Mouse (Mus musculus): ENCODE results near the gene Ppp1r1a. TPM values are rescaled to one million over a fixed set of nuclear protein-coding genes. Genes with fewer than 3 reads are reported as not detected.

The Ppp1r1a gene
- polyA plus RNA-seq, 1 experiment from 2014 or later, result 11.6 TPM

GRCm38 (mm10) chr15:103522458-103523099 is 15.2 kb downstream of the Ppp1r1a start:
- no peak overlapping the region for H3K9ac ChIP-seq (ENCODE audit: low read length)
- no peak overlapping the region for H3K4me3 ChIP-seq (ENCODE audit: low read depth, low read length)
- DNase-seq (ENCODE audit: low spot score) (no peak), ATAC-seq (replicated peaks; ENCODE audit: low FRiP score, low TSS enrichment, low read depth) (no peak)
- H3K4me2 ChIP-seq (ENCODE audit: low read length), result no peak overlapping the region
- H3K36me3 ChIP-seq (ENCODE audit: control insufficient read depth, insufficient read depth, low read length), result no peaks in the 10 kb centered on the region
- no peaks in the 10 kb centered on the region for H3K27me3 ChIP-seq (replicated peaks; ENCODE audit: control insufficient read depth, insufficient read depth, low read length)
- 75% methylated on average over 3 of the region's 3 CpGs for WGBS
- no peak overlapping the region for H3K27ac ChIP-seq (ENCODE audit: low read depth)
- H3K4me1 ChIP-seq (replicated peaks; ENCODE audit: control insufficient read depth, insufficient read depth, low read length), result no peaks in the 10 kb centered on the region
- H3K9me3 ChIP-seq (ENCODE audit: control insufficient read depth, low read length), result no peaks in the 10 kb centered on the region

- H3K4me3 ChIP-seq (ENCODE audit: low read depth, low read length), result no peak overlapping the region
- 35% methylated on average over 4 of the region's 4 CpGs for WGBS
- H3K9me3 ChIP-seq (ENCODE audit: control insufficient read depth, low read length), result no peaks in the 10 kb centered on the region
- DNase-seq (ENCODE audit: low spot score), result no peak
- H3K36me3 ChIP-seq (ENCODE audit: control insufficient read depth, insufficient read depth, low read length), result no peaks in the 10 kb centered on the region
- no peak for ATAC-seq (replicated peaks; ENCODE audit: low FRiP score, low TSS enrichment, low read depth)
- no peak overlapping the region for H3K27ac ChIP-seq (ENCODE audit: low read depth)
- H3K9ac ChIP-seq (ENCODE audit: low read length), result no peak overlapping the region
- H3K4me2 ChIP-seq (ENCODE audit: low read length), result no peak overlapping the region
- H3K27me3 ChIP-seq (replicated peaks; ENCODE audit: control insufficient read depth, insufficient read depth, low read length), result no peaks in the 10 kb centered on the region
- H3K4me1 ChIP-seq (replicated peaks; ENCODE audit: control insufficient read depth, insufficient read depth, low read length), result peaks cover 3% of the 10 kb centered on the region; the same call in 1 of the 2 replicates
Measured at GRCm38 (mm10) chr15:103519386-103520378, 18.1 kb downstream of the Ppp1r1a start.

DNA sequence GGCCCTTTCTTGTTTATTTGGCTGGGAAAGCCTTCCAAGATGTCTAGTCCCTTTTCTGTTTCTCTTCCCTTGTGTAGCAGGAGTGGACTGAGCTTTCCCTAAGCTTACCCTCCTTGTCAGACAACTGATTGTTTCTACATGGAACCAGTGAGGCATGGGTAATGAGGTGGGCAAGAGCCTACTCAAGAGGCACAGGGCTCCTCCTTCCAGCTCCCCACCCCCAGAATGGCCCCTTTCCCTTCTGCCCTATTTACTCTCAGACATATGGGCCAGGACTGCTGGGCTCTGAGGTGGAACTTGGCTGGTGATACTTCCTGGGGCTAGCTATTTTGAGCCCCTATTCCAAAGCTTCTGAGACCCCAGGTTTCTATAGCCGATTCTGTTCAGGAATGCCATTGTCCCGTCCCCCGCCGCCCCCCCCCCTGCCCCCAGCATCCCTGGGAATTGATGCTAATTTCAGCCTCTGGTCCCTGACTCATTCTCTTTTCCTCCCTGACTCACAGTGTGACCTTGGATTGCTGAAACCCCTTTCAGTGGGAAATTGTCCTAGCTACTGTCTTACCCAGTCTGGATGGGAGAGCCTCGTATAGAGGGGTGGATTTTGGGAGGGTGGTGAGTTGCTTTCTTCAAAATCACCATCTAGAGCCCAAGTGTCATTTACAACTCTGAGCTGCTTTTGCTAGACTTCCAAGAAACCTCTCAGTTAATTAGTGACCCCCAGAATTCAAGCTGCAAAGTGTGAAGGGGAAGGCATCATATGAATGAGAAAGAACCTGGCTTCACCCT is 19.0 kb downstream of the Ppp1r1a start:
- Histone ChIP-seq H3K36me3 (ENCODE audit: control insufficient read depth, insufficient read depth, low read length) (no peaks in the 10 kb centered on the region), H3K9ac (ENCODE audit: low read length) (no peak overlapping the region), H3K27me3 (replicated peaks; ENCODE audit: control insufficient read depth, insufficient read depth, low read length) (no peaks in the 10 kb centered on the region), H3K4me3 (ENCODE audit: low read depth, low read length) (no peak overlapping the region), H3K4me1 (replicated peaks; ENCODE audit: control insufficient read depth, insufficient read depth, low read length) (peaks cover 8% of the 10 kb centered on the region; the same call in 1 of the 2 replicates), H3K27ac (ENCODE audit: low read depth) (no peak overlapping the region), H3K4me2 (ENCODE audit: low read length) (no peak overlapping the region), H3K9me3 (ENCODE audit: control insufficient read depth, low read length) (no peaks in the 10 kb centered on the region)
- DNase-seq (ENCODE audit: low spot score), result no peak
- 24% methylated on average over 5 of the region's 5 CpGs for WGBS
- no peak for ATAC-seq (replicated peaks; ENCODE audit: low FRiP score, low TSS enrichment, low read depth)

DNA sequence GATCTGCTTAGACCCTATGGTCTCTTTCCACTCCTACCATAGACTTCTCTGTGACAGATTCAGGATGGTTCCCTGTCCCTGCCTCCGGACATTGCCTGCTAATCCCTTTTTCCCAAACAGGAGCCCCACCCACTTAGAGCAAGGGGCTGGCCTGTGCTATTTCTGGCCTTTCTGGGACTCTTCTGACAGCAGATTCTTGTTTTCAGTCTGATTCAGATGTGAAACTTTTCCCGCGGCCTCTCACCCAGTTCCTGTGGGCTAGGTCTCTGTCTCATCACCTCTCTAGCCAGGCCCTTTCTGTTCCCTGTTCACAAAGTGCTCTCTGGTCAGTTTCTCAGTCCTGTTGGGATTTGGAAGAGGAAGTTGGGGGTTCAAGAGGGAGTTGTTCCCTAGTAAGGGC is 22.9 kb downstream of the Ppp1r1a start:
- DNase-seq (ENCODE audit: low spot score) (no peak), ATAC-seq (replicated peaks; ENCODE audit: low FRiP score, low TSS enrichment, low read depth) (no peak)
- Histone ChIP-seq H3K4me2 (ENCODE audit: low read length) (peak overlapping the region; percentile 52; the same call in 1 of the 2 replicates), H3K9ac (ENCODE audit: low read length) (no peak overlapping the region), H3K36me3 (ENCODE audit: control insufficient read depth, insufficient read depth, low read length) (no peaks in the 10 kb centered on the region), H3K27ac (ENCODE audit: low read depth) (no peak overlapping the region), H3K4me3 (ENCODE audit: low read depth, low read length) (no peak overlapping the region), H3K27me3 (replicated peaks; ENCODE audit: control insufficient read depth, insufficient read depth, low read length) (0 out of 2 replicates have a peak, but pooled peaks cover 4% of the 10 kb centered on the region), H3K9me3 (ENCODE audit: control insufficient read depth, low read length) (no peaks in the 10 kb centered on the region), H3K4me1 (replicated peaks; ENCODE audit: control insufficient read depth, insufficient read depth, low read length) (peaks cover 8% of the 10 kb centered on the region; the same call in 1 of the 2 replicates)
- 14% methylated on average over 3 of the region's 3 CpGs for WGBS

DNA sequence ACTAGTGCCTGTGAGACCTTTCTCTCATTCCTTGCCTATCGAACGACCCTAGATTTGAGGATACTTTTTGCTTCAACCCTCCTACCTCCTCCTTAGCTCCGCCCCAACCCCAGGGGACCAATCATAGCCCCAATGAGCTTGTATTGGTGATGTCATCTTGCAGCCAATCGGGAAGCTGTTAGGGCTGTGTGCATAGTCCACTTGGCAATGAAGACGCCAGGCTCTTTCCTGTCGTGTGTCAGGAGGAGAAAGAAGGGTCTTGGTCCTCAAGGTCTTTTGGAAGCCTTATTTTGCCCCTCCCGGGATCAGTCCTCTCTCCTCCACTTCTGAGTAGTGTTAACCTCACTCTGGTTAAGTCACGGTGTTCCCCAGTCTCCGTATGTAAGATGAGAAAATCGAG is 23.7 kb downstream of the Ppp1r1a start:
- Histone ChIP-seq H3K4me3 (ENCODE audit: low read depth, low read length) (peak overlapping the region; percentile 32), H3K9me3 (ENCODE audit: control insufficient read depth, low read length) (no peaks in the 10 kb centered on the region), H3K36me3 (ENCODE audit: control insufficient read depth, insufficient read depth, low read length) (no peaks in the 10 kb centered on the region), H3K4me1 (replicated peaks; ENCODE audit: control insufficient read depth, insufficient read depth, low read length) (peaks cover 8% of the 10 kb centered on the region; the same call in 1 of the 2 replicates), H3K9ac (ENCODE audit: low read length) (0 out of 2 replicates have a peak overlapping the region, but pooled peaks have one; percentile 21), H3K27ac (ENCODE audit: low read depth) (0 out of 2 replicates have a peak overlapping the region, but pooled peaks have one; percentile 14), H3K27me3 (replicated peaks; ENCODE audit: control insufficient read depth, insufficient read depth, low read length) (0 out of 2 replicates have a peak, but pooled peaks cover 4% of the 10 kb centered on the region), H3K4me2 (ENCODE audit: low read length) (peak overlapping the region; percentile 52)
- 4% methylated on average over 10 of the region's 10 CpGs for WGBS
- peak; percentile 97 for ATAC-seq (replicated peaks; ENCODE audit: low FRiP score, low TSS enrichment, low read depth)
- DNase-seq (ENCODE audit: low spot score), result peak; percentile 81

DNA sequence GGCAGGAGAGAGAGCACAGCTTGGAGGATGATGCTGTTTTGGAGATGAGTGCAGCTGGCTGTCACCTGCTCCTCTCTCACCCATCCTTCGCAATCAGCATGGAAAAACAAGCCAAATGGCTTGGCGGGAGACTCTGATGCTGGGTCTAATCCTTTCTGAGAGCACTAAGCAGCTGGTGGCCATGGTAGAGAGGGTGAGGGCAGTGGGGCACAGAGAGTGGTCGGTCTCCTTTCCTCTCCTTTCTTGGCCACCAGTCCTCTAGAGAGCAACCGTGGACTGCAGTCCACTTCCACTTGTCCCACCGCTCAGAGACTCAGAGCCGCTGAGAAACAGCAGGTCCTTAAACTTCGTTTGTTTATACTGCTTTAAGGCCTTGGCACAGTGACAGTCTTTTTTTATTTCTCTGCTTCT is 24.2 kb downstream of the Ppp1r1a start:
- H3K27ac ChIP-seq (ENCODE audit: low read depth), result no peak overlapping the region
- no peak for DNase-seq (ENCODE audit: low spot score)

GRCm38 (mm10) chr15:103511652-103512051 is 26.2 kb downstream of the Ppp1r1a start:
- 0 out of 2 replicates have a peak, but pooled peaks cover 4% of the 10 kb centered on the region for H3K27me3 ChIP-seq (replicated peaks; ENCODE audit: control insufficient read depth, insufficient read depth, low read length)
- DNase-seq (ENCODE audit: low spot score), result no peak
- H3K27ac ChIP-seq (ENCODE audit: low read depth), result no peak overlapping the region
- peaks cover 8% of the 10 kb centered on the region; the same call in 1 of the 2 replicates for H3K4me1 ChIP-seq (replicated peaks; ENCODE audit: control insufficient read depth, insufficient read depth, low read length)
- no peak overlapping the region for H3K4me3 ChIP-seq (ENCODE audit: low read depth, low read length)
- H3K9me3 ChIP-seq (ENCODE audit: control insufficient read depth, low read length), result no peaks in the 10 kb centered on the region
- ATAC-seq (replicated peaks; ENCODE audit: low FRiP score, low TSS enrichment, low read depth), result no peak
- no peak overlapping the region for H3K9ac ChIP-seq (ENCODE audit: low read length)
- no peaks in the 10 kb centered on the region for H3K36me3 ChIP-seq (ENCODE audit: control insufficient read depth, insufficient read depth, low read length)
- WGBS, result 74% methylated on average over 1 of the region's 1 CpGs
- no peak overlapping the region for H3K4me2 ChIP-seq (ENCODE audit: low read length)

More for the DNA sequence above, 24.2 kb downstream of the Ppp1r1a start:
- peak; percentile 40 for ATAC-seq (replicated peaks; ENCODE audit: low FRiP score, low TSS enrichment, low read depth)
- Histone ChIP-seq H3K36me3 (ENCODE audit: control insufficient read depth, insufficient read depth, low read length) (no peaks in the 10 kb centered on the region), H3K9ac (ENCODE audit: low read length) (no peak overlapping the region), H3K4me3 (ENCODE audit: low read depth, low read length) (peak overlapping the region; percentile 32; the same call in 1 of the 2 replicates), H3K27me3 (replicated peaks; ENCODE audit: control insufficient read depth, insufficient read depth, low read length) (0 out of 2 replicates have a peak, but pooled peaks cover 4% of the 10 kb centered on the region), H3K4me2 (ENCODE audit: low read length) (peak overlapping the region; percentile 52), H3K9me3 (ENCODE audit: control insufficient read depth, low read length) (no peaks in the 10 kb centered on the region), H3K4me1 (replicated peaks; ENCODE audit: control insufficient read depth, insufficient read depth, low read length) (peaks cover 8% of the 10 kb centered on the region; the same call in 1 of the 2 replicates)
- 9% methylated on average over 7 of the region's 7 CpGs for WGBS

- no peak overlapping the region for H3K9ac ChIP-seq (ENCODE audit: low read length)
- DNase-seq (ENCODE audit: low spot score), result no peak
- WGBS, result 59% methylated on average over 3 of the region's 3 CpGs
Measured at GRCm38 (mm10) chr15:103509317-103509716, 28.5 kb downstream of the Ppp1r1a start.

More at GRCm38 (mm10) chr15:103509317-103509716, 28.5 kb downstream of the Ppp1r1a start:
- Histone ChIP-seq H3K4me1 (replicated peaks; ENCODE audit: control insufficient read depth, insufficient read depth, low read length) (peaks cover 3% of the 10 kb centered on the region; the same call in 1 of the 2 replicates), H3K27ac (ENCODE audit: low read depth) (no peak overlapping the region), H3K9me3 (ENCODE audit: control insufficient read depth, low read length) (no peaks in the 10 kb centered on the region), H3K4me3 (ENCODE audit: low read depth, low read length) (no peak overlapping the region), H3K36me3 (ENCODE audit: control insufficient read depth, insufficient read depth, low read length) (no peaks in the 10 kb centered on the region), H3K27me3 (replicated peaks; ENCODE audit: control insufficient read depth, insufficient read depth, low read length) (peaks cover 18% of the 10 kb centered on the region), H3K4me2 (ENCODE audit: low read length) (no peak overlapping the region)
- no peak for ATAC-seq (replicated peaks; ENCODE audit: low FRiP score, low TSS enrichment, low read depth)

Data from intestine, embryonic 14.5 days (tissue).